Mouse (Mus musculus) midbrain, postnatal 0 days (tissue): ENCODE measurements around the gene Tent5c. TPM values are rescaled to one million over a fixed set of nuclear protein-coding genes. Genes with fewer than 3 reads are reported as not detected.

Experiments used
- ATAC-seq: fragments of 200-750 bp; cut with Nextera tagmentation; 2 replicates; pipeline ENCODE4 v1.8.0; 2017; ENCODE audit warnings: moderate number of reproducible peaks, mild to moderate bottlenecking, moderate TSS enrichment, moderate library complexity; ENCODE audit not compliant: low FRiP score
- DNase-seq: peaks from one replicate; pipeline ENCODE4 v3.0.0-alpha.2; 2015; ENCODE audit warnings: low spot score
- H3K27ac ChIP-seq: fragments of 300-500 bp; sonication (generic); 2 replicates; pipeline ENCODE4 v1.5.1; 2014; ENCODE audit warnings: low read depth, mild to moderate bottlenecking, low read length, mixed read lengths
- H3K27me3 ChIP-seq: fragments of 300-500 bp; sonication (generic); 2 replicates; pipeline ENCODE4 v1.6.1; 2014; ENCODE audit warnings: low read length, control low read depth, mixed read lengths; ENCODE audit not compliant: insufficient read depth
- H3K36me3 ChIP-seq: fragments of 300-500 bp; sonication (generic); 2 replicates; pipeline ENCODE4 v1.6.1; 2014; ENCODE audit warnings: low read length, control low read depth, mixed read lengths; ENCODE audit not compliant: insufficient read depth
- H3K4me1 ChIP-seq: fragments of 300-500 bp; sonication (generic); 2 replicates; pipeline ENCODE4 v1.6.1; 2014; ENCODE audit warnings: mild to moderate bottlenecking, control low read depth, antibody characterized with exemption, low read length, mixed read lengths; ENCODE audit not compliant: insufficient read depth
- H3K4me2 ChIP-seq: fragments of 300-500 bp; sonication (generic); 2 replicates; pipeline ENCODE4 v1.6.1; 2014; ENCODE audit warnings: low read depth, mild to moderate bottlenecking, low read length, mixed read lengths; ENCODE audit not compliant: poor library complexity, severe bottlenecking
- H3K4me3 ChIP-seq: fragments of 300-500 bp; sonication (generic); 2 replicates; pipeline ENCODE4 v1.5.1; 2014; ENCODE audit warnings: low read depth, mild to moderate bottlenecking, low read length, moderate library complexity
- H3K9ac ChIP-seq: fragments of 300-500 bp; sonication (generic); replicated peaks from 2 replicates; pipeline ENCODE4 v1.6.1; 2014; ENCODE audit warnings: mild to moderate bottlenecking, low read length, moderate library complexity, mixed read lengths; ENCODE audit not compliant: poor library complexity, severe bottlenecking
- H3K9me3 ChIP-seq: fragments of 300-500 bp; sonication (generic); 2 replicates; pipeline ENCODE4 v1.6.1; 2016; ENCODE audit warnings: low read length, control low read depth
- CTCF ChIP-seq: IDR thresholded peaks from 2 replicates; pipeline ENCODE4 v1.5.1; 2016; ENCODE audit warnings: antibody characterized with exemption, mild to moderate bottlenecking
- WGBS: fragments of 180-500 bp; shearing (Covaris S2); extraction: QIAGEN DNeasy Blood & Tissue Kit; methylation state at CpG from one replicate; pipeline ENCODE4 v1.1.7; 2014; 5-methylcytosine and 5-hydroxymethylcytosine counted together
- polyA plus RNA-seq: library from polyadenylated mRNA; unstranded; fragments of >200 nt; fragmentation: Nextera tagmentation; extraction: Ambion mirVana; gene quantifications from 2 replicates; pipeline ENCODE4 v1.2.1, GENCODE M21; 2015
- total RNA-seq: library from RNA; depleted of rRNA; stranded (reverse); fragments of >200 nt; gene quantifications from 2 replicates; pipeline ENCODE4 v1.2.3, GENCODE M21; 2014

The Tent5c gene
- total and polyA plus RNA-seq, 2 experiments from 2014 or later, result 0.69 to 1.9 TPM

DNA sequence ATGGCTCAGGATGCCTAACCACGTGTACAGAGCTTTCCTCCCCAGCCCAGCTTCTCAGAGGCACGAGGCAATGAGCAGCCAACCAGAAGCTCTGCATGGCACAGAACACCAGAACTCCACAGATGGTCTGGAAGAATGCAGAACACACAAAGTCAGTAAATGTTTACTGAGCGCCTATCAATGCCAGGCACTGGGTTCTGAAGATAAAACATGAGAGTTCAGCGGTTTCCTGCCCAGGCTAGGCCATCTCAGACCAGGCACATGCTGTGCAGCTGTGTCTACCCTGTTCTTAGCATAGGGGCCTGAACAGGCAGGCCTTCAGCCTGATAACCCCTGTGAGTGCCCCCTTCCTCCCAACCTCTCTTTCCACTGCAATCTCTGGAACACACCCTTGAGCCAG, 59.5 kb downstream of the Tent5c start:
- H3K9me3 ChIP-seq, result no peaks in the 10 kb centered on the region
- no peak overlapping the region for H3K4me3 ChIP-seq
- ATAC-seq, result no peak
- no peak overlapping the region for H3K4me2 ChIP-seq
- no peaks in the 10 kb centered on the region for H3K36me3 ChIP-seq
- WGBS, result 77% methylated on average over 4 of the region's 4 CpGs
- no peaks in the 10 kb centered on the region for H3K27me3 ChIP-seq
- H3K9ac ChIP-seq, result no peak overlapping the region
- no peaks in the 10 kb centered on the region for H3K4me1 ChIP-seq
- TF ChIP-seq CTCF, result no peak
- DNase-seq, result no peak
- no peak overlapping the region for H3K27ac ChIP-seq

DNA sequence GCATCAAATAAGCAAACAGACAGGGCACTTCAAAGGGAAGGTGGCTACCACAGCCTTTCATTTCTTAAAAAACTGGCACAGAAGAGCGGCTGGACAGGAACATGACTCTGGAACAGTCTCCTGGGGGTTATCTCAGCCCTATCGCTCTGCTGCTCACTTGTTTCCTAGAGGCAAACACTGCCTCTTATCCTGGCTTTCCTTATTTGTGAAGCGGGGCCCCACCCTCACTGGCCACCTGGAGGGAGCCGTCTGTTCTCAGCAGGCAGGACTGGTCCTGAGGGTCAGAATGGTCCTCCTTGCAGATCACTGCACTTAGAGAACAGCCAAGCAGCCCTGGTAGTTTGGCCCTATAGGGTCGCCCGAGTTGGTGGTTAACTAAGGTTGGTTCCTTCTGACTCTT, 61.6 kb downstream of the Tent5c start:
- Histone ChIP-seq H3K4me2 (no peak overlapping the region), H3K4me1 (no peaks in the 10 kb centered on the region), H3K27ac (no peak overlapping the region), H3K4me3 (no peak overlapping the region), H3K9me3 (no peaks in the 10 kb centered on the region), H3K9ac (no peak overlapping the region), H3K27me3 (no peaks in the 10 kb centered on the region), H3K36me3 (no peaks in the 10 kb centered on the region)
- 69% methylated on average over 6 of the region's 6 CpGs for WGBS
- no peak for DNase-seq
- TF ChIP-seq CTCF, result no peak
- ATAC-seq, result no peak

DNA sequence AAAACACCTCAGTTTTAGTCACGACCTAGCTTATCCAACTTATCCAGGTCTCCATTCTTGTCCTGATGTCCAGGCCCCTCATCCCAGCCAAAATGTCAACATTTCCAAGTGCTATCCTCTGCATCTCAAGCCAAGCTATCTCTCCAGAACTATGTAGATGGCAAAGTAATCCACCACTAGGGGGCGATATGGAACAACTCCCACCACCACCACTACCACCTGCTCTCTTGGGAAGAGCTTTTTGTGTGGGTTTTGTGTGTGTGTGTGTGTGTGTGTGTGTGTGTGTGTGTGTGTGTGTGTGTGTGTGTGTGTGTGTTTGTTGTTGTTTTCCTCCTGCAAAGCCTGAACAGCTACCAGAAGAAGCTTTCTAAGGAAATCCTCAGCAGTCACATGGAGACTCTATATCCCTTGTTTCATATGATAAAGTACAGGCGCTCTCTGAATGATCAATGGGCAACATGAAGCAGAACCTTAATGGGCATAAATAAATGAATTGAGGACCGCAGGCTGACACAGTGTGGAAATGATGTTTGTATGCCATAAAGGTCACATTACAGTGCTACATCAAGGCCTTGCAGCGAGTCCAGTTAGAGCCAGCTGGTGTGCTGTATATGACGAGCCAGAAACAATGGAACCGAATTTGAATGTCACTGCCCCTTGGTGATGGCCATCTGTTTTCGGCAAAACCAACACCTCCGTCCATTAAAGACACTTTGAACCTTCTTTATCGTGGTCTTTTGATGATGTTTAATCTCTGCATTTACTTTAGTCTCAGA, 66.5 kb downstream of the Tent5c start:
- DNase-seq, result peak; percentile 58
- ATAC-seq, result no peak
- no peaks in the 10 kb centered on the region for H3K36me3 ChIP-seq

DNA sequence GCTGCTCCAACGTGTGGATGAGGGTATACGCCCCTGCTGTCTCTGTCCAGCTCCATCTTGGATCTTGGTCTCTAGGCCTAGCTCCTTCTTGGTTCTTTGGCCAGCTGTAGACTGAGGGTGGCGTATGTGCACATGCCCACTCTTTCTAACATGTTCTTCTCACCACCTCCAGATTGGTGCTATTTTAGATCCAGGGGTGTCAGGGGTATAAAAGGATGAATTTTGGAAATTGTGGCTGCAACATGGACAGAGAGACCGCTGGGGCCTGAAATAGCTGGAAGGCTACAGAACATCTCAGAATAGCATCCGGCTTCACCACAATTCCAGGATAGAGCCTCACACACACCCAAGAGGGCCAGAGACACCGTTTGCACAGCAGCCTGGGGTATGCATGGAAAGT, 67.8 kb downstream of the Tent5c start:
- Histone ChIP-seq H3K27me3 (no peaks in the 10 kb centered on the region), H3K4me1 (no peaks in the 10 kb centered on the region), H3K4me2 (no peak overlapping the region), H3K9me3 (no peaks in the 10 kb centered on the region), H3K9ac (no peak overlapping the region), H3K4me3 (no peak overlapping the region), H3K27ac (no peak overlapping the region), H3K36me3 (no peaks in the 10 kb centered on the region)
- TF ChIP-seq CTCF, result no peak
- DNase-seq, result no peak
- 91% methylated on average over 6 of the region's 6 CpGs for WGBS
- no peak for ATAC-seq

More for the DNA sequence above, 66.5 kb downstream of the Tent5c start:
- Histone ChIP-seq H3K4me2 (no peak overlapping the region), H3K9ac (no peak overlapping the region), H3K4me1 (no peaks in the 10 kb centered on the region), H3K27ac (no peak overlapping the region), H3K9me3 (no peaks in the 10 kb centered on the region), H3K27me3 (no peaks in the 10 kb centered on the region), H3K4me3 (no peak overlapping the region)
- WGBS, result 73% methylated on average over 10 of the region's 10 CpGs
- peak; percentile 67 for TF ChIP-seq CTCF

DNA sequence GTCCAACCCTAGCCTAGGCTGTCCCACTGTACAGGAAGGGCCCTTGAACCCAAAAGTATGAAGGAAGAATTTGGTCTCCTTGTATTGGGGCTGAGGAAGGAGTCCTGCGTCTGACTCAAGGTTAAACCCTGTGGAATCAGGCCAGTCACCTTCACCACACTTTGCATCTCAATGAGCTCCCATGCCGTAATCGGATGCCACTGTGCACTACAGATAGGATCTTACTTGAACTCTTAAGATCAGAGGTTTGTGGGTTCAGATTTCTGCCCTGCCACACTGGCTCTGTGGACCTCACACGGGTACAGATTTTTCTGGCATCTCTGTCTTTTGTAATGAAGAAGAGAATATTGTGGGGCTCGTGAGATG, 68.5 kb downstream of the Tent5c start:
- no peak for ATAC-seq
- no peak for TF ChIP-seq CTCF
- Histone ChIP-seq H3K36me3 (no peaks in the 10 kb centered on the region), H3K27ac (no peak overlapping the region), H3K9me3 (no peaks in the 10 kb centered on the region), H3K9ac (no peak overlapping the region), H3K4me2 (no peak overlapping the region), H3K27me3 (no peaks in the 10 kb centered on the region), H3K4me1 (no peaks in the 10 kb centered on the region), H3K4me3 (no peak overlapping the region)
- no peak for DNase-seq
- 67% methylated on average over 5 of the region's 5 CpGs for WGBS

DNA sequence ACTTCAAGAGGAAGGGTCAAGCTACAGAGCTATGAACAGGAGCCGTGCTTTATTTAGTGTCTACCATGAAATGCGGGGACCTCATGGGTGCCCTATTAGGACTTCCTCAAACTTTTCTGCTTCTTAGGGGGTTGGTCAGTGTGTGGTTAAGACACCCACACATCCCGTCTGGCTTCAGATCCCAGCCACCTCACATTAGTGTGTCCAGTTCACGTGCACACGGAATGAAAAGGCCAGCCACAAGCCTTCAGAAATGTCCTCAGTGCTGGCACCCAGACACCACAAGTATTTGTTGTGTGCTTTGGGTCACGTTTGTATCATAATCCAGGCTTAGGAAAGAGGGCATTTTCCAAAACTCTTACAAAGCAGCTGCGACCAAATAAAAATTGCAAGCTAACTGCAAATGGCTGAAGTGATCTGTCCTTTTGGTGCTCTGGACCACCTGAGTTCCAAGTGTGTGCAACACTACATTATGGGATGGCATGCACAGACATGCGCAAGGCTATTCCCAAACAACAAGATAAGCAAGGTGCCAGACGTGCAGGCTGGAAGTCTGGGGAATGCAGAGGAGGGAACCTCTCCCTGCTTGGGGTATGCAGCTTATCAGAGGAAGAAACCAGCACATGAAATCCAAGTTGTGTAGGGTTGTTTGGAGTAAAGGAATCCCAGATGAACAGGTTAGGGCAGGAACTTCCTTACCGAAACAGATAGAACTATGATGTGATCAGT, 69.0 kb downstream of the Tent5c start:
- Histone ChIP-seq H3K27ac (no peak overlapping the region), H3K4me2 (no peak overlapping the region), H3K9ac (no peak overlapping the region), H3K9me3 (no peaks in the 10 kb centered on the region), H3K36me3 (no peaks in the 10 kb centered on the region), H3K4me1 (no peaks in the 10 kb centered on the region), H3K4me3 (no peak overlapping the region), H3K27me3 (no peaks in the 10 kb centered on the region)
- TF ChIP-seq CTCF, result no peak
- DNase-seq, result no peak
- WGBS, result 83% methylated on average over 10 of the region's 10 CpGs
- ATAC-seq, result no peak
